Mouse (Mus musculus) C2C12 (cell line): ENCODE measurements at regions not wholly inside any gene's neighbourhood (a gene's known extent, or its start where the extent isn't known, plus 50 kb on each side); places are given as distances from the start of the nearest gene placed in this dataset.

Source experiments
- H3K27me3 ChIP-seq: one replicate; pipeline ENCODE4 v1.6.1; 2011; ENCODE audit not compliant: control insufficient read depth, insufficient read depth, insufficient read length
- H3K36me3 ChIP-seq: one replicate; pipeline ENCODE4 v1.6.1; 2011; ENCODE audit not compliant: control insufficient read depth, insufficient read depth
- H3K4me3 ChIP-seq: one replicate; pipeline ENCODE4 v1.5.1; 2011; ENCODE audit warnings: mild to moderate bottlenecking, control low read depth; ENCODE audit not compliant: poor library complexity, insufficient read depth, severe bottlenecking
- H3K79me2 ChIP-seq: one replicate; pipeline ENCODE4 v1.6.1; 2011; ENCODE audit not compliant: control insufficient read depth, insufficient read depth
- H3K79me3 ChIP-seq: one replicate; pipeline ENCODE4 v1.6.1; 2011; ENCODE audit warnings: low read depth, control low read depth
- H3ac ChIP-seq: one replicate; pipeline ENCODE3; 2011; ENCODE audit warnings: low read depth; ENCODE audit not compliant: control insufficient read depth, insufficient read length
- CEBPB ChIP-seq: IDR thresholded peaks from one replicate; pipeline ENCODE4 v1.6.1; 2011; ENCODE audit warnings: low read depth, mild to moderate bottlenecking, control low read depth, moderate library complexity
- CTCF ChIP-seq: IDR thresholded peaks from one replicate; pipeline ENCODE4 v1.5.1; 2011; ENCODE audit not compliant: control insufficient read depth, insufficient read depth, insufficient read length
- FOSL1 ChIP-seq: IDR thresholded peaks from one replicate; pipeline ENCODE4 v1.8.0; 2011; ENCODE audit warnings: mild to moderate bottlenecking, low read length; ENCODE audit not compliant: poor library complexity, insufficient read depth, severe bottlenecking
- MAX ChIP-seq: IDR thresholded peaks from one replicate; pipeline ENCODE4 v1.6.1; 2011; ENCODE audit warnings: mild to moderate bottlenecking, control low read depth
- MYOD1 ChIP-seq: IDR thresholded peaks from one replicate; pipeline ENCODE4 v1.6.1; 2011; ENCODE audit warnings: low read depth; ENCODE audit not compliant: control insufficient read depth, insufficient read length
- MYOG ChIP-seq: IDR thresholded peaks from one replicate; pipeline ENCODE4 v1.6.1; 2011; ENCODE audit not compliant: control insufficient read depth, insufficient read length; ENCODE audit errors: extremely low read depth
- USF1 ChIP-seq: IDR thresholded peaks from one replicate; pipeline ENCODE4 v1.6.1; 2011; ENCODE audit warnings: low read depth, mild to moderate bottlenecking, control low read depth, moderate library complexity

- Histone ChIP-seq H3ac (no peak overlapping the region), H3K36me3 (no peaks in the 10 kb centered on the region), H3K79me2 (no peaks in the 10 kb centered on the region), H3K79me3 (no peaks in the 10 kb centered on the region), H3K4me3 (no peak overlapping the region), H3K27me3 (no peaks in the 10 kb centered on the region)
- no peak for TF ChIP-seq MYOG
- TF ChIP-seq MYOD1, result no peak
- TF ChIP-seq MAX, result no peak
- no peak for TF ChIP-seq USF1
- TF ChIP-seq CTCF, result no peak
- TF ChIP-seq CEBPB, result no peak
- no peak for TF ChIP-seq FOSL1
Measured at GRCm38 (mm10) chr11:18123031-18123430, 169.4 kb upstream of the Etaa1 start.

DNA sequence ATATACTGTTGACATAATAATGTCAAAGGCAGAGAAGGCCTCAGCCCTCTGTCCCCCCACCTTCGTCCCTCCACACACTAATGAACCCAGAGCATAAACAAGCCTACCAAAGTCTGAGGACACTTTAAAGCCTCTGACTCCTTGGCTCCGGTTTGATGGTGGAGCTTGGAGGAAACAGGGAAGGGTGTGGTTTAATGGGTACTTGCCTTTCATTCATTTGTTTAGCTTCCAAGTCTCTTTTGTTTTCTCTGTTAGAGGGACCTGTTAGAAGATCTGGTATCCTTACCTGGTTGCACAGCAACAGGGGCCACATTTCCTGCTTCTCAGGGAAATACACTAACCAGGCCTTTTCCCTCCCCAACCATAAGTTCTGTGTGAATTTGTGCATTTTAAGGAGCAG, 168.9 kb upstream of the Etaa1 start:
- TF ChIP-seq MYOG (no peak), MYOD1 (no peak), CTCF (no peak)
- no peaks in the 10 kb centered on the region for H3K79me2 ChIP-seq
- no peaks in the 10 kb centered on the region for H3K36me3 ChIP-seq
- no peak overlapping the region for H3K4me3 ChIP-seq
- H3ac ChIP-seq, result no peak overlapping the region
- no peaks in the 10 kb centered on the region for H3K27me3 ChIP-seq
- H3K79me3 ChIP-seq, result peaks cover 1% of the 10 kb centered on the region

GRCm38 (mm10) chr11:18115693-18116450, 162.2 kb upstream of the Etaa1 start:
- TF ChIP-seq MAX (no peak), USF1 (no peak), MYOG (no peak), CEBPB (no peak), CTCF (no peak), FOSL1 (no peak), MYOD1 (no peak)
- no peak overlapping the region for H3K4me3 ChIP-seq
- no peaks in the 10 kb centered on the region for H3K36me3 ChIP-seq
- H3K79me3 ChIP-seq, result peaks cover 2% of the 10 kb centered on the region
- no peaks in the 10 kb centered on the region for H3K27me3 ChIP-seq
- H3ac ChIP-seq, result no peak overlapping the region
- H3K79me2 ChIP-seq, result no peaks in the 10 kb centered on the region

- no peaks in the 10 kb centered on the region for H3K27me3 ChIP-seq
- H3K36me3 ChIP-seq, result no peaks in the 10 kb centered on the region
- H3ac ChIP-seq, result no peak overlapping the region
- no peak for TF ChIP-seq USF1
- H3K4me3 ChIP-seq, result no peak overlapping the region
- no peaks in the 10 kb centered on the region for H3K79me3 ChIP-seq
- H3K79me2 ChIP-seq, result no peaks in the 10 kb centered on the region
Measured at GRCm38 (mm10) chr11:18102841-18103240, 149.2 kb upstream of the Etaa1 start.

DNA sequence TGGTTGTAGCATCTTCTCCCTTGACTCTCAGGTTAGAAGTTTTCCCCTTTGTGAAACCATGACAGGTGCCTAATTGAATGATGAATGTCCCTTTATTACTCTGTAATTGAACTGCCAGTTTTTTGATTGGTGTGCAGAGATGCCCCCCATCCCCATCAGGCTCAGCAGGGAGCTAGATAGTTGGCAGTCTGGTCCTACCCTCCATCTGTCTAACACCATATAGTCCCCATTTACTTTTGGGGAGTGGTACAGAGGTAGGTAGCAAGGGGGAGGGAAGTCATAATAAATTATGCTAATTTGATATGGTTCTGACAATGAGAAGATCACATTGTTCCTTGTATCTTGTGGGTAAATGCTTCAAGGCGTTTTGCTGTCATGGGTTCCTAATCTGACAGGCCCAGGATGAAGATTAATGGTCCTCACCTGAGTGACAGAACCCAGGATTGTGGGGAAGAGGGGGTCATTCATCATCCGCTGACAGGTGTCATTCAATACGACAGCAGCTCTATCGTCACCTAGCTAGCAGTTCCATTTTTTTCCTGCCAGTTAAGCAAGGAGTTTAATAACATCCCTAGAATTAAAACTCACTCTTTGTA, 122.3 kb upstream of the Etaa1 start:
- TF ChIP-seq FOSL1 (no peak), CTCF (no peak), MYOG (no peak), USF1 (no peak), MAX (no peak), CEBPB (no peak), MYOD1 (no peak)
- H3K27me3 ChIP-seq, result no peaks in the 10 kb centered on the region
- no peak overlapping the region for H3K4me3 ChIP-seq
- no peaks in the 10 kb centered on the region for H3K79me2 ChIP-seq
- H3ac ChIP-seq, result no peak overlapping the region
- no peaks in the 10 kb centered on the region for H3K79me3 ChIP-seq
- no peaks in the 10 kb centered on the region for H3K36me3 ChIP-seq

- no peaks in the 10 kb centered on the region for H3K36me3 ChIP-seq
- no peaks in the 10 kb centered on the region for H3K27me3 ChIP-seq
- TF ChIP-seq CEBPB (no peak), MYOG (no peak), MYOD1 (peak; percentile 30), CTCF (no peak), USF1 (peak; percentile 53), FOSL1 (peak; percentile 77), MAX (peak; percentile 82)
- H3K79me3 ChIP-seq, result no peaks in the 10 kb centered on the region
- H3ac ChIP-seq, result no peak overlapping the region
- H3K79me2 ChIP-seq, result no peaks in the 10 kb centered on the region
- no peak overlapping the region for H3K4me3 ChIP-seq
Measured at GRCm38 (mm10) chr11:18070586-18071306, 117.1 kb upstream of the Etaa1 start.
